Mouse (Mus musculus) midbrain, embryonic 12.5 days (tissue): ENCODE measurements around the gene Trmt2a. TPM values are rescaled to one million over a fixed set of nuclear protein-coding genes. Genes with fewer than 3 reads are reported as not detected.
"Not testable (repeated sequence)": the region's sequence is repeated elsewhere in the genome, so short reads cannot be mapped to it uniquely, and the experiment has no call there.

Experiments
- ATAC-seq: fragments of 200-750 bp; cut with Nextera tagmentation; 2 replicates; pipeline ENCODE4 v1.8.0; 2017; ENCODE audit warnings: low read depth, moderate TSS enrichment, moderate library complexity; ENCODE audit not compliant: low FRiP score
- H3K27ac ChIP-seq: fragments of 300-500 bp; sonication (generic); replicated peaks from 2 replicates; pipeline ENCODE4 v1.5.1; 2016; ENCODE audit warnings: mild to moderate bottlenecking
- H3K27me3 ChIP-seq: fragments of 300-500 bp; sonication (generic); 2 replicates; pipeline ENCODE4 v1.6.1; 2016; ENCODE audit warnings: mild to moderate bottlenecking
- H3K36me3 ChIP-seq: fragments of 300-500 bp; sonication (generic); 2 replicates; pipeline ENCODE4 v1.6.1; 2016
- H3K4me1 ChIP-seq: fragments of 300-500 bp; sonication (generic); 2 replicates; pipeline ENCODE4 v1.6.1; 2016
- H3K4me2 ChIP-seq: fragments of 300-500 bp; sonication (generic); replicated peaks from 2 replicates; pipeline ENCODE4 v1.6.1; 2016; ENCODE audit warnings: mild to moderate bottlenecking, moderate library complexity
- H3K4me3 ChIP-seq: fragments of 300-500 bp; sonication (generic); 2 replicates; pipeline ENCODE4 v1.5.1; 2016; ENCODE audit warnings: mild to moderate bottlenecking
- H3K9ac ChIP-seq: fragments of 300-500 bp; sonication (generic); replicated peaks from 2 replicates; pipeline ENCODE4 v1.6.1; 2016; ENCODE audit warnings: mild to moderate bottlenecking, moderate library complexity
- H3K9me3 ChIP-seq: fragments of 300-500 bp; sonication (generic); 2 replicates; pipeline ENCODE4 v1.6.1; 2016; ENCODE audit warnings: mild to moderate bottlenecking
- WGBS: fragments of 180-500 bp; shearing (Covaris S2); methylation state at CpG from one replicate; pipeline ENCODE4 v1.1.7; 2016; 5-methylcytosine and 5-hydroxymethylcytosine counted together
- polyA plus RNA-seq: library from polyadenylated mRNA; unstranded; fragments of >200 nt; fragmentation: Nextera tagmentation; extraction: Ambion mirVana; gene quantifications from 2 replicates; pipeline ENCODE4 v1.2.1, GENCODE M21; 2016

Trmt2a gene
- polyA plus RNA-seq, 1 experiment from 2014 or later = 120 TPM

DNA sequence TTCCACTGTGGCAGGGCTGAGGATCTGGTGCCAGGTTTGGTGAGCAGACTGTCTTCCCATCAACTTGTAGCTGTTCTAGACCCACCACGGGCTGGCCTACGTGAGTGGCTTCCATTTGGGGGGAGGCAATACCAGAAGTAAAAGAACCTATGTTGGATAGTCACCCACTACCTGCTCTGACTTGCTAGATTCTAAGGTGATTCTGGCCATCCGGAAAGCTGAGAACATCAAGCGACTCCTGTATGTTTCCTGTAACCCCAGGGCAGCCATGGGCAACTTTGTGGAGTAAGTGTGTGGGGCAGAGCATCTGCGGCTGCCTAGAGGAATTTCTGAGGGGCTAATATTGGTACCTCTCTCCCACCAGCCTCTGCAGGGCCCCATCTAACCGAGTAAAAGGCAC is 4.3 kb downstream of the Trmt2a start:
- H3K4me1 ChIP-seq = peaks cover 26% of the 10 kb centered on the region
- no peak overlapping the region for H3K9ac ChIP-seq
- H3K9me3 ChIP-seq = no peaks in the 10 kb centered on the region
- H3K4me2 ChIP-seq = no peak overlapping the region
- no peak for ATAC-seq
- H3K36me3 ChIP-seq = peaks cover 72% of the 10 kb centered on the region
- H3K27ac ChIP-seq = no peak overlapping the region
- WGBS = 90% methylated on average over 6 of the region's 6 CpGs
- no peak overlapping the region for H3K4me3 ChIP-seq
- H3K27me3 ChIP-seq = no peaks in the 10 kb centered on the region

DNA sequence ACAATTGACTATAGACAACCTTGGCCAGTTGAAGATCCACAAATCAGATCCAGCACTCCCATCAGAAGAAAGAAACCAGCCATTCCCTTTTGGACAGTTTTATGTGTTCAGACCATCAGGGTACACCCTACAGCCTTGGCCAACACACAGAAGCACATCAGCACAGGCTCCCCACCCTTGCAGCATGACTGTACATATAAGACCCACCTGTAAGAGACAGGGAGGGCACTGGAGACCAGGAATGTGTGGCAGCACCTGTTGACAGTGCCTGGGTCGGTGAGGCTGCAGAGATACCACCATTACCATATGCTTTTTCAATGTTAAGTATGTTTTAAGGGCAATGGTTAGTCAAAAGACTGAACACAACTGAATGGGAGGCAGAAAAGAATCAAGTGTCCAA is 5.4 kb downstream of the Trmt2a start:
- Histone ChIP-seq H3K9me3 (no peaks in the 10 kb centered on the region), H3K4me1 (peaks cover 26% of the 10 kb centered on the region), H3K4me3 (no peak overlapping the region), H3K9ac (no peak overlapping the region), H3K27me3 (no peaks in the 10 kb centered on the region), H3K4me2 (no peak overlapping the region), H3K27ac (no peak overlapping the region), H3K36me3 (peaks cover 81% of the 10 kb centered on the region)
- WGBS = 90% methylated on average over 1 of the region's 1 CpGs
- no peak for ATAC-seq

- WGBS = 94% methylated on average over 2 of the region's 2 CpGs
These were observed 9.7 kb downstream of the Trmt2a start, which contains the start of gene Gm49776 for GRCm38 (mm10) chr16:18258221-18258620. Gm49776 (minus strand) TSS chr16:18258321.

GRCm38 (mm10) chr16:18265024-18265423 is 16.5 kb downstream of the Trmt2a start:
- Histone ChIP-seq H3K9me3 (no peaks in the 10 kb centered on the region), H3K9ac (no peak overlapping the region), H3K4me3 (no peak overlapping the region), H3K4me2 (no peak overlapping the region), H3K27me3 (no peaks in the 10 kb centered on the region), H3K36me3 (peaks cover 78% of the 10 kb centered on the region), H3K4me1 (no peaks in the 10 kb centered on the region), H3K27ac (no peak overlapping the region)
- 90% methylated on average over 2 of the region's 2 CpGs for WGBS
- ATAC-seq = no peak

More at GRCm38 (mm10) chr16:18258221-18258620, 9.7 kb downstream of the Trmt2a start, which contains the start of gene Gm49776:
- no peaks in the 10 kb centered on the region for H3K27me3 ChIP-seq
- H3K4me3 ChIP-seq = no peak within 1 kb of the TSS
- H3K27ac ChIP-seq = no peak within 1 kb of the TSS
- peaks cover 92% of the 10 kb centered on the region for H3K36me3 ChIP-seq
- no peaks in the 10 kb centered on the region for H3K9me3 ChIP-seq
- no peaks in the 10 kb centered on the region for H3K4me1 ChIP-seq
- H3K9ac ChIP-seq = no peak within 1 kb of the TSS
- no peak for ATAC-seq
- no peak within 1 kb of the TSS for H3K4me2 ChIP-seq

GRCm38 (mm10) chr16:18268182-18268581 is 19.7 kb downstream of the Trmt2a start:
- ATAC-seq = no peak

GRCm38 (mm10) chr16:18275166-18275565 is 26.7 kb downstream of the Trmt2a start:
- Histone ChIP-seq H3K27ac (no peak overlapping the region), H3K36me3 (peaks cover 93% of the 10 kb centered on the region), H3K9me3 (no peaks in the 10 kb centered on the region), H3K4me3 (no peak overlapping the region), H3K4me2 (no peak overlapping the region), H3K4me1 (no peaks in the 10 kb centered on the region), H3K9ac (no peak overlapping the region), H3K27me3 (no peaks in the 10 kb centered on the region)
- WGBS = 70% methylated on average over 2 of the region's 2 CpGs
- no peak for ATAC-seq

More at GRCm38 (mm10) chr16:18268182-18268581, 19.7 kb downstream of the Trmt2a start:
- Histone ChIP-seq H3K36me3 (peaks cover 82% of the 10 kb centered on the region), H3K4me1 (no peaks in the 10 kb centered on the region), H3K27ac (no peak overlapping the region), H3K4me3 (no peak overlapping the region), H3K4me2 (no peak overlapping the region), H3K9ac (no peak overlapping the region), H3K27me3 (no peaks in the 10 kb centered on the region), H3K9me3 (no peaks in the 10 kb centered on the region)
- 96% methylated on average over 5 of the region's 5 CpGs for WGBS

DNA sequence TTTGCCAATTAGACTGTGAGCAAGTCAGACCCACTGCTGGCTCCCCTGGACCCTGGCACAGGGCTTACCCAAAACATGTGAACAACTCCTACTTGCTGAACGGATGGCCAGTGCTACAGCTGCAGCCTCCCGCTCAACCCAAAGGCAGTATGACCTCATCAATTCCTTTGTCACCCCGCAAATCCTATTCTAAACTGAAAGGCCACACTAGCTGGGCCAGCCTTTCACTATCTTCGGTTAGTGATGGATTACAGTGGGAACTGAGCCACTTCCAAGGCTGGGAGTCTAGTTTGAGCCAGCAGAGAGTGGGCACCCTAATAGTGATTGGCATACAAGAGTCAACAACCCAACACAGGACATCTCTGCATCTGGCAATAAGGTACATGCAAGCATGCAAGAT is 39.7 kb downstream of the Trmt2a start:
- Histone ChIP-seq H3K4me2 (peak overlapping the region; percentile 96), H3K4me3 (peak overlapping the region; percentile 82), H3K27ac (peak overlapping the region; percentile 82), H3K36me3 (peaks cover 25% of the 10 kb centered on the region), H3K9ac (peak overlapping the region; percentile 91), H3K27me3 (no peaks in the 10 kb centered on the region), H3K9me3 (no peaks in the 10 kb centered on the region), H3K4me1 (peaks cover 31% of the 10 kb centered on the region)
- ATAC-seq = no peak
- 0% methylated on average over 4 of the region's 4 CpGs for WGBS

DNA sequence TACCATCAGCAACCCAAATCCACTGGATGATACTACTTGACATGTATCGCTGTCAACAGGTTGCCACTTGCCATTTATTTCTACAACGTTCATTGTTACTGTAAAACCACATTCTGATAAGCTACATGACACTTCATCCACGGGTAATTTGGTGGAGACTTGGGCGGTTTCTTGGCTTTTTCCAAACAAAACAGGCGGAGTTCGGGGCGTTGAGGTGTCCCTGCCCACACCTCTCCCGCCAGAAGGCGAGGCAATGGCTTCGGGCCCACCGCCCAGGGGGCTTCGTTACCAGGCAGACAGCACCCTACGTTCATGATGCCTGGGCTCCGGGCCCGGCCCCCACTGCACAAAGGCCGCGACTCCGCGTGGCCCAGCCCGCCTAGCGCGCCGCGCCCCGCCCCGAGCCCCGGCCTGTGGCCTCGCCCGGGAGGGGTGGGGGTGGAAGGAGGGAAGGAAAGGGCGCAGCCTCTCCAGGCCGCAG is 40.1 kb downstream of the Trmt2a start:
- Histone ChIP-seq H3K27me3 (no peaks in the 10 kb centered on the region), H3K9ac (peak overlapping the region; percentile 91), H3K4me2 (peak overlapping the region; percentile 96), H3K36me3 (peaks cover 20% of the 10 kb centered on the region), H3K4me1 (peaks cover 31% of the 10 kb centered on the region), H3K9me3 (no peaks in the 10 kb centered on the region), H3K27ac (peak overlapping the region; percentile 82), H3K4me3 (peak overlapping the region; percentile 82)
- WGBS = under 1% methylated on average over 30 of the region's 31 CpGs
- ATAC-seq = peak; percentile 81

DNA sequence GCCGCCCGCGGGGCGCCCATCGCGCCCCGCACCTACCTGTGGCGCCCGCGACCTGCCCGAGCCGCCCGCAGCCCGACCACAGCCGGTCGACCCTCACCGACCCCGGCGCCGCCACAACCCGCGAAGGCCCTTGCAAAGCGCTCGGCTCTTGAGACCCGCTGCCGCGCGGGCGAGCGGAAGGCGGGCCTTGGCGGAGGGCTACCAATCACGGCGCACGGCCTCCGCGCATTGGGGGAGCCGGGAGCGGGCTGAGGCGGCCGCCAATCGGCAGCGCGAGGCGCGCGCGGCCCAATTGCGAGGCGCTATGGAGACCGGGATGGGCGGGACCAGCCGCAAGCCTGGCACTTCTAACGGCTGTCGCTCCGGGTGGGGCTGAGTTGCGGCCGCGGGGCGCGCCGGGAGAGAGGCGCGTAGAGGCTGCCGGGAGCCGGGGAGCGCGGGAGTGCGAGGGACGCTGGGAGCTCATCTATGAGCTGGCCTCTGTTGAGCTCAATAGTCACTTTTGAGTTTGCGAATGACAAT is 40.6 kb downstream of the Trmt2a start, which contains the start of gene Dgcr8:
TSS of gene Dgcr8 (minus strand) at position 180 of the 522 bp plus-strand sequence.
- WGBS = 1% methylated on average over 63 of the region's 71 CpGs
- no peaks in the 10 kb centered on the region for H3K27me3 ChIP-seq

DNA sequence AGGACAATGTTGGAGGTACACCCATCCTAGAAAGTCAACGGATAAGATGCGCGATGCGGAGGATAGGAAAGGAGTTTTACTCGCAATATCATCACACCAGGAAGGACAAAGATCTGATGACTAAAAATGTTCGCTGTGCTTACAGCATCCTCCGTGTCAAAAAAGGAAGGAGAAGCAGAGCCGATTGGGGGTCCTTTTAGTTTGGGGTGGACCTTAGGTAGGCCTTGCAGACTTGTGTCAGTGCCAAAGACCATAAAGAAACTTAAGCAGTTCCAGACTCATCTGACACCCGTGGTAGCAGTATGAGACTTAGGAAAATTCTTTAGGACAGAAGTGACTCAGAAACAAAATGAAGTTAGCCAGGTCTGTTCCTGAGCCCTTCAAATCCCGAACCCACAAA is 41.1 kb downstream of the Trmt2a start:
- Histone ChIP-seq H3K4me1 (peaks cover 31% of the 10 kb centered on the region), H3K4me3 (peak overlapping the region; percentile 82), H3K27ac (0 out of 2 replicates have a peak overlapping the region, but pooled peaks have one; percentile 42), H3K4me2 (peak overlapping the region; percentile 96), H3K36me3 (peaks cover 11% of the 10 kb centered on the region)
- not testable (repeated sequence) for H3K9me3 ChIP-seq, ATAC-seq, H3K27me3 ChIP-seq, H3K9ac ChIP-seq
- WGBS = 5% methylated on average over 10 of the region's 10 CpGs

More for the DNA sequence above, 40.6 kb downstream of the Trmt2a start, which contains the start of gene Dgcr8:
- Histone ChIP-seq H3K27ac (peak within 1 kb of the TSS; percentile 82), H3K4me3 (peak within 1 kb of the TSS; percentile 82), H3K4me1 (peaks cover 31% of the 10 kb centered on the region), H3K36me3 (peaks cover 15% of the 10 kb centered on the region), H3K9ac (peak within 1 kb of the TSS; percentile 91), H3K4me2 (peak within 1 kb of the TSS; percentile 96), H3K9me3 (no peaks in the 10 kb centered on the region)
- ATAC-seq = peak; percentile 100
